Mouse (Mus musculus) liver (tissue): Measurements from ENCODE around the gene Gm49510.
A peak's percentile ranks its signal among the peaks of the same experiment; 100 is the strongest.

Source experiments
- DNase-seq: peaks from one replicate; pipeline ENCODE4 v3.0.0-alpha.2; 2020; ENCODE audit warnings: mixed read lengths

The Gm49510 gene

DNA sequence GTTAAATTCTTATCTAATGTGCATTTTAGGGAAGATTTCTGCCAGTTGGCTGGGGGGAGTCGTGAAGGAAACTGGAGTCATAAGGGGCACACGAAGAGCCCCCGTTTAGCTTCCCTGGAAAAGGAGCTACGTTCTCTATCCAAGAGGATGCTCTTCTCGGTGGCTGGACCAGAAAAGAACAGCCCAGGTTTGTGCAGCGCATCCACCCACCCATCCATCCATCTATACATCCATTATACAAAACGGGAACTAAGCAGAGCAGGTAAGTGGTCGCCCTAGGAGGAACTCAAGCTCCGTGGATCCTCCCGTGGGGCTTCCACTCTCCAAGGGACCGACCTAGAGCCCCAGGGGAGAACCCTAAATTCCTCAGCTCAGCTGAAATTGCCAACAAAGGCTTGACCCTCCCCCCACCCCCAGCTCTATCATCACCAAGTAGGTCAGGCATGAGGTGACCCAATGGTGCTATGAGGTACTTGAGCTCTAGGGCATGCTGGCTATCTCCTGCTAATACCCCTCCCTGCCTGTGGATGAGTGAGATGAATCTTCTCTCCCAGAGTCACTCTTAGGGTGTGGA lies 48.8 kb downstream of the Gm49510 start:
- DNase-seq, result no peak

DNA sequence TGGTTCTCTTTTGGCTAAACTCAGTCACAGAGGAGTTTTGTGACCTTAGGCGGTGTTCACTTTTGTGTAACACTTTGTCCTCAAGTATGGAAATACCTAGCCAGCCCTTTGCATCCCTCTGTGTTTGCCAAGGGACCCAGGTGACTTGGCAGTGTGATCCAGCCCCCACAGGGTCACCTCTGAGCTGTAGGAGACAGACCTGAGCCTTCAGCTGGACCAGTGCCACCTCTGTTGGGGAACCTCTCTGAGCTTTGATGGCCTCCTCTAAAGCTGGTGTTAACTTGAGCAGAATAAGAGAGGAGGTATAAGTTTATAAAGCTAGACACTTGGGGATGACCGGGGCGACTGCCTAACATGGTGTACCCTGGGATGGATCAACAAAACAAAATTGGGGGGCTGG lies 49.4 kb downstream of the Gm49510 start:
- no peak for DNase-seq

DNA sequence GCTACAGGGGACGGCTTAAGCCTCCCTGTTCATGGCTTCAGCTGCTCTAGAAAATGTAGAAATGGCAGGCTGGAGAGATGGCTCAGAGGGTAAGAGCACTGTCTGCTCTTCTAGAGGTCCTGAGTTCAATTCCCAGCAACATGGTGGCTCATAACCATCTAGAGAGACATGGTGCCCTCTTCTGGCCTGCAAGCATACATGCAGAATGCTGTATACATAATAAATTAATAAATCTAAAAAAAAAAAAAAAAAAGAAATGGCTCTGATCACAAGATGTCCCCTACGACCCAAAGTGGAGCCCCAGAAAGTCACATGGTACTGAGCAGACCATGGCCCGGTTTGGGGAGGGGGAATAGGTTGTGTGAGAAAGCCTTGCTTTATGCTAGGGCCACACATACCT lies 56.2 kb downstream of the Gm49510 start:
- DNase-seq, result no peak

DNA sequence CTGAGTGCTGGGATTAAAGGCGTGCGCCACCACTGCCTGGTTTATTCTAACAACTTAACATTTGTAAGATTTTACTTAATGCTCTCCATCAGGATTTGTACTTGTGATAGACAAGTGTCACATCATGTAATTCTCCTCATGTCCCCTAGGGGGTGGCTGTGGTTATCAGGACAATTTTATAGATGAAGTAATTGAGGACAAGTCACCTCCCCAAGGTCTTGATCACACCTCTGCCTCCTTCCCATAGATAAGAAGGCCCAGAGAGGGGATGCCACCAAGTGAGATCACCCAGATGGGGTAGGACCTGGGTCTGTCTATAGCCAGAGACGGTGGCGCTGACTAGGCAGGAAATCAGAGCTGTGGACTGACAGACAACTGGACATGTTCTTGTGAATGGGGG lies 56.9 kb downstream of the Gm49510 start:
- DNase-seq, result no peak

DNA sequence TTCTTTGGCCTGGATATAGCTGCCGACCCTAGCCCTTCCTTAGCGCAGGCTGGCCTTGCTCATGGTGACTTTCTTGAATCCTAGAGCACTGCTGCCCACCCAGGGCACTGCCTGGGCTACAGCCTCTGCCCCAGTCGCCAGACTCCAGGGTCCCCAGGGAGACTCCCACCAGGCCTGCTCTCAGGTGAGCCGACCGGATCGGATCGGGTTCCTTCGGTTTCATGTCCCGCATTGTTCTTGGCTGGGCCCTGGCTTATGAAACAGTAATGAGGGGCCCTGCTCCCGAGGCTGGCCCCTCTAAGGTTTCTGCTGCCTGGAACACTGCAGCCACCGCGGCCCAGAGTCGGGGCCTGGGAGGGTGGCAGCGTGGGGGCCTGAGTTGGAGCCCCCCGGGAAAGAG lies 57.6 kb downstream of the Gm49510 start:
- no peak for DNase-seq

DNA sequence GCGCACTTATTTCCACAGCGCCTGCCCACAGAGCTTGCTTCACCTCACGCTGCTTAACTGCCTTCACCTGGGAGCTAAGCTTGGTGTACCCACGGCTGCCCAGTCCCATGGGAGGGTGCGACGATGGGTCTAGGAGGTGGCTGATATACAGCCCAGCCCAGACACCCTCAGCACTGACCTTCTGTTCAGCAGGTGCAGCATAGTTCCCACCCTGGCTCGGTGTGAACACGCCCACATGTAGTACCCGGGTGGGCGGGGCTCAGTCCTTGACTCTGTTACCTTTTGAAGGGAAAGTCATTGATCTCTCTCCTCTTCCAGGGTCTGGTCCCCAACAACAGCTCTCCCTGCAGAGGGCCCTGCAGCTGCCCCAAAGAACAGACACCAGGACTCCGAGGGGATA lies 60.1 kb downstream of the Gm49510 start:
- DNase-seq, result no peak

DNA sequence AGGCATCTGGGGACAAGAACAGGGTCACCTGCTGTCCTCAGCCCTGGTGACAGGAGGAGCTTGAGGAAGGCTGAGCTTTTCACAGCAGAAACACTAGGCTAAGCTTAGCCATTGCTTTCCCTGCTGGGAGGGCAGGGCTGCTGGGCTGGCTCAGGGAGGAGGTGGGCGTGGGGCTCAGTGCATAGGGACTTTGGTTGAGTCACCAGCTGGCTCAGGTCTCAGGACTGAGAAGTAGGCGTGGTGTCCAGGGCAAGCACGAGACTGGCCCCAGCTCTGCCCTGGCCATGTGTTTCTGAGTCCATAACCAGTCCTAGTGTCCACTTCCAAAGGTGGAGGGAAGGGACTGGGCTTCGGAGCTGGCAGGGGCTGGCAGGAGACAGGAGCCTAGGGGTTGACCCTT lies 60.6 kb downstream of the Gm49510 start:
- DNase-seq, result no peak

DNA sequence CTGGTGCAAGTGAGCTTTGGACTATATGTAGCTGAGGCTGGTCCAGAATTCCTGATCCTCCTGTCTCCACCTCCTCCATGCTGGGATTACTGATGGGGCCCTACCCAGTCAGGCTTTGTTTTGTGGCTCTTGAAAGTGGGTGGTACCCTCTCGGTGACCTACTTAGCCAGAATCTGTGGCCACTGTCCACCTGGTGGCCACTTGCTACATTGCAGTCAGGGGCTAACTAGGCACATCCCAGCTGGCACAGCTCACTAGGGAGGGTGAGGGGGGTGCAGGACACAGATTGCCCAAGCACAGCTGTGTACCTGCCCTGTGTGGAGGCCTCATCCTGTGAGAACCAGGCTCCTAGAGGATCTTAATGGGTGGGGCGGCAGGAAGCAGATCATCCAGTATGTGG lies 63.4 kb downstream of the Gm49510 start:
- DNase-seq, result peak; percentile 51
